Mouse (Mus musculus) c-Kit-positive CD71-positive TER-119-positive erythroid progenitor cells, embryonic 14.5 days (primary cell): ENCODE data around the gene Mroh7.
"Not testable (repeated sequence)": the region's sequence is repeated elsewhere in the genome, so short reads cannot be mapped to it uniquely, and the experiment has no call there.

Experiments used
- DNase-seq: peaks from one replicate; pipeline ENCODE4 v3.0.0-alpha.2; 2013; ENCODE audit warnings: low spot score

The Mroh7 gene

GRCm38 (mm10) chr4:106730814-106731213 lies at the start of gene Mroh7:
Gene Mroh7, minus strand, starts transcription at chr4:106730925.
- DNase-seq: no peak

- no peak for DNase-seq
Observed at GRCm38 (mm10) chr4:106780045-106780444, 49.3 kb upstream of the Mroh7 start.

DNA sequence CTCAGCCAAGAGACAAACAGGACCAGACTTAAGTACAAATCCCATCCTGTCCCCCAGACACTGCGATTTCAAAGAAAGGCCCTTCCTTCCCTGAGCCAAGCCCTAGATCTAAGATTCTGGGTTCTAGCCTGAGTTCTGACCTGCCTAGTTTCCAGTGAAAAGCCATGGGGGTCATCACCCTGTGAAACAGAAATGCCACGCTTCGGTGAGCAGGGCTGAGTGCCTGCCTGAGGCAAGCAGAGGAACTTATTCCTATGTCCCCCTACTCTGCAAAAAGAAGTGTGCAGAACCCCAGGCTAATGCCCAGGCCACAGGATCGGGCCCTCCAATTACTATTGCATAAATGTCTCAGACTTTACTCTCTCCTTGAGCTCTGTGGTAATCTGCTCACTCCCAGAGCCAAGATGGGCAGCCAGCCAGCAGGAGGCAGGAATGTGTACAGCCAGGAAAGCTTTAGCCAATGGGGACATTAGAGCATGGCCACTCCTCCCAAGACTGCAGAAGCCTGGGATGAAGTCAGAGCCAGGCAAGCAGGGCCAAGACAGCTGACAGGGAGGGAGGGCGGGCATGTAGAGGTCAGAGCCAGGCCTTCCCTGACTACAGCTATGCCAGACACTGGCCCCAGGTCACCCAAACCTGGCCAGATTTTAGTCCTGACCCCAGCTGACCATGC lies 47.5 kb upstream of the Mroh7 start:
- DNase-seq: no peak

DNA sequence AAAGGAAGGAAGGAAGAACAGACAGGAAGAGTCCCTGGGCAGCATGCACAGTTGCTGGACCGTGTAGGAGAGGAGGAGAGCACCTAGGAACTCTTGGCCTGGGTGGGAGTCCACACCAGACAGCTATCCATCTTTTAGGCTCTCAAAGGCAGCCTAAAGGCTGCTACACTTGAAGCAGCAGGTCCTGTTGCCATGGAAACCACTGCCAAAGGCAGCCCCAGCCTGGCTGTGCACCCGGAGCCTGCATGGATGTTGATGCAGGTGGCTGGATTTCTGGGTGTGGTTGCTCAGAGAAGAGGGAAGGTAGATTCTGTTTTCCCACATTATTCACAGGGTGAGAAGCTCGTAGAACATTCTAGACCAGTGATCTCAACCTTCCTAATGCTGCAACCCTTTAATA lies 46.3 kb upstream of the Mroh7 start:
- DNase-seq: no peak

DNA sequence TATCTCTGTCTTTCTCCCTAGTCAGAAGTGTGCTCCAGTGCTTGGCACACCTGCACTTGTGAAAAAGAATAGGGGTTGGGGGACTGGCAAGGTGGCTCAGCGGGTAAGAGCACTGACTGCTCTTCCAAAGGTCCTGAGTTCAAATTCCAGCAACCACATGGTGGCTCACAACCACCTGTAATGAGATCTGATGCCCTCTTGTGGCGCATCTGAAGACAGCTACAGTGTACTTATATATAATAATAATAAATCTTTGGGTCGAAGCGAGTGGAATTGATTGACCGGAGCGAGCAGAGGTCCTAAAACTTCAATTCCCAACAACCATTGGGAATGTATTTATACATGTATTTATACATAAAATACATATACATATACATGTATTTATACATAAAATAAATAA lies 45.0 kb upstream of the Mroh7 start:
- DNase-seq: not testable (repeated sequence)

DNA sequence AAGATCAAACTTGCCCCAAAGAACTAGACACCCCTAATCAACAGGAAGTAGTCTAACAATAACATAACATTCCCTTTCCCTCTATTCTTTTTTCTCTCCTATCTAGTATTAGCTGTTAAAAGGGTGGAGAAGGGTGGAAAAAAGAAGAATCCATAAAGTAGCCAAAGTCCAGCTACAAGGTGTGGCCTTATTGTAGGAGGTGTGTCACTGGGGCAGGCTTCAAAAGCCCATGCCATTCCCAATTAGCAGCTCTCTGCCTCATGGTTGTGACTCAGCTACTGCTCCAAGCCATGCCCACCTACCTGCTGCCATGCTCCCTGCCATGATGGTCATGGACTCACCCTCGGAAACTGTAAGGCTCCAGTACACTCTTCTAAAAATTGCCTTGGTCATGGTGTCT lies 41.8 kb upstream of the Mroh7 start:
- no peak for DNase-seq

GRCm38 (mm10) chr4:106769306-106769705 lies 38.6 kb upstream of the Mroh7 start:
- DNase-seq: no peak

- DNase-seq: no peak
Observed at GRCm38 (mm10) chr4:106764166-106764565, 33.4 kb upstream of the Mroh7 start.

- no peak for DNase-seq
Observed at GRCm38 (mm10) chr4:106751726-106752125, 21.0 kb upstream of the Mroh7 start.

- peak; percentile 55 for DNase-seq
Observed at GRCm38 (mm10) chr4:106749699-106750098, 19.0 kb upstream of the Mroh7 start.

DNA sequence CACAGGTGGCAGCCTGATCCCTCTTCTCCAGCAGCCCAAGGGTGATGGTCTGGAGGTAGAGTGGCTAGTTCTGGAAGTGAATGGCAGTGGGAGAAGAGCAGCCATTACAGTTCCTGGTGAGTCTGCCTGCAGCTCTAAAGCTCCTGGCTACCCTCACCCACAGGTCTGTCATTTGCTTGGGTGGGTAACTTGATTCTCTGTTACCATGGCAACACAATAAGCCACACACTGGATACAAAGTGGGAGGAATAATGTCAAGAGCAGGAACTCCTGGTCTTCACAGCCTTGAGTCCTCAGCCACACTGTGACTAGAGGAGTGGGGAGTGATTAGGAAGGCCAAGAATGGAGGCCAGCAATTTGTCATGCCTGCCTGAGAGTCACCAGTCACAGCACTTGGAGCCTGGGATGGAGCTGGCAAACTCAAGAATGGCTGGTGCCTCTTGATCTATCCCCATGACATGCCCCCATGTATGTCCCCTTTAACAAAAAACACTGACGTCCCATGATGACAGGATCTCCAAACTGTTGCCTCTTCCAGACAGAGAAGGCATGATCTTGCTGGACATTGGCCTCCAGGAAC lies 16.4 kb upstream of the Mroh7 start:
- DNase-seq: no peak

DNA sequence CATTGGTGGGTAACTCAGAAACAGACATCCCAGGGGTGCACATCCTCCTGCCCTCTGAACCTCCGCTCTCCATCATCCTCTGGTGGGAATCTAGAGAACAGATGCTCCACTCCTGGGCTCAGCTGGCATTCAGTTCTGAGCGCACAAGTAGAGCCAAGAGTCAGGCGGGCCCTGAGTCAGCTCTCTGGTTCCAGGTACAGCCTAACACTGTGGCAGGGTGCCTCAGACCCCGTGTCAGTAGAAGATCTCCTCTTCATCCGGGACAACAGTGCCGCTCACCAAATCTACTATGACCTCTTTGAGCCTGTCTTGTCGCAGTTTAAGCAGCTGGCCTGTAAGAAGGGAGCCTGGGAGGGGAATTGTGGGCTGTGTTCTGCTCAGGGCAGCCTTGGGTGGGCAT lies 15.1 kb upstream of the Mroh7 start:
- DNase-seq: no peak

DNA sequence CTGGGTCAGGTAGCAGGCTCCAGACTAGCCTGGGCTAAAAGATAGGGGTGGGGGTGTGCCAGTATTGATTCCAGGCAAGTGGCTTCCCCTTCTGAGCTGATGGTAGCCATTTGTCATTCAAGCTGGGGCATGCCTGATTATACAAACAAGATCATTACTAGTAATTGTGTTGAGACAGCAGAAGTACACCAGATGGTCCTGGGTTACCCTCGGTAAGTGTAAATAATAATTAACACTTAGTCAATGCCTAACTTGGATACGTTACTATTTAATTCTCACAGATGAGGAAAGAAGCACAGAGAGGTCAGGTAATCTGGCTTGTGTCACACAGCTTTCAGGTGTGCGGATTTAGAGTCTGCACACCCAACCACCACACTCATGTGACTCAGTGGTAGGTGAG lies 7.2 kb upstream of the Mroh7 start:
- no peak for DNase-seq

DNA sequence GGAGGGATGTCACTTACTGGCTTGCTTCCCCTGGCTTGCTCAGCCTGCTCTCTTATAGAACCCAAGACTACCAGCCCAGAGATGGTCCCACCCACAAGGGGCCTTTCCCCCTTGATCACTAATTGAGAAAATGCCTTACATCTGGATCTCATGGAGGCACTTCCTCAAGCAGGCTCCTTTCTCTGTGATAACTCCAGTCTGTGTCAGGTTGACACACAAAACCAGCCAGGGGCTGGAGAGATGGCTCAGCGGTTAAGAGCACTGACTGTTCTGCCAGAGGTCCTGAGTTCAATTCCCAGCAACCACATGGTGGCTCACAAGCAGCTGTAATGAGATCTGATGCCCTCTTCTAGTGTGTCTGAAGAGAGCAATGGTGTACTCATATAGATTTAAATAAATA lies 6.2 kb upstream of the Mroh7 start:
- not testable (repeated sequence) for DNase-seq

GRCm38 (mm10) chr4:106733636-106734035 lies 2.9 kb upstream of the Mroh7 start, which contains the start of gene Fam151a:
Gene Fam151a, plus strand, starts transcription at chr4:106733889.
- DNase-seq: no peak

DNA sequence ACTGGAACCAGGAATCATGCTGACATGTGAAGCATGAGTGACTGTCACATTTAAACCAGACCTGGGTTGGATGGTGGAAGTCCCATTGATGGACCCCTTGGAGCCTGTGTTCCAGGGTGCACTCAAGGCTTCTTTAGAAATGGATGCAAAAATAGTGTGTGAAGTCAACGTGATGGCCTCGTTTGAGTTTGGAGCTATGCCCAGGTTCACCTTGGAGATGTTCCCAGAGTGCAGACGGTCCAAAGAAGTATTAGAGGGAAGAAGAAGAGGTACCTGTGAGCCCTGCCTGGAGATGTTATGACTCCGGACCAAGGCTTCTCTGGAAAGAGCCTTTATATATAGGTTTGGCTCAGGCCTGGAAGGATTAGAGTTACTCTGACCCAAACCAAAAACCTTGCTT lies 10.1 kb downstream of the Mroh7 start:
- no peak for DNase-seq

- DNase-seq: no peak
Observed at GRCm38 (mm10) chr4:106713622-106714021, 17.1 kb downstream of the Mroh7 start.

DNA sequence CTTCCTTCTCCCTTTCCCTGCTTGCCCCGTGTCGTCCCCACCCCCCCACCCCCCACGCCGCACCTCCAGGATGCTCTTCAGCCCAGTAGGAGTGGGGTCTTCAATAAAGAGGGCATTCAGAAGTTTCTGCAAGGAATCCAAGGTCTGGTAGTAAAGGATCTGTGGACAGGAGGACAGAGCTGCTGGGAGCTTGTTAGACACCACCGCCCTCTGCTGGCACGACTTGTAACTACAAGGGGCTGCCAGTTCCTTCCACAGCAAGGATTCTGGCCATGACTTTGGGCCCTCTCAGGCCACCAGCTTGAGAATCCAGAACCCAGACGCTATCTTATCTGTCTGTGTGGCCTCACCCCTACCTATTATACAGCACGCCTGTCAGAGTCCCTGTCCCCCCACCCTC lies 22.3 kb downstream of the Mroh7 start:
- peak; percentile 63 for DNase-seq

- DNase-seq: no peak
Observed at GRCm38 (mm10) chr4:106707957-106708356, 22.8 kb downstream of the Mroh7 start.

DNA sequence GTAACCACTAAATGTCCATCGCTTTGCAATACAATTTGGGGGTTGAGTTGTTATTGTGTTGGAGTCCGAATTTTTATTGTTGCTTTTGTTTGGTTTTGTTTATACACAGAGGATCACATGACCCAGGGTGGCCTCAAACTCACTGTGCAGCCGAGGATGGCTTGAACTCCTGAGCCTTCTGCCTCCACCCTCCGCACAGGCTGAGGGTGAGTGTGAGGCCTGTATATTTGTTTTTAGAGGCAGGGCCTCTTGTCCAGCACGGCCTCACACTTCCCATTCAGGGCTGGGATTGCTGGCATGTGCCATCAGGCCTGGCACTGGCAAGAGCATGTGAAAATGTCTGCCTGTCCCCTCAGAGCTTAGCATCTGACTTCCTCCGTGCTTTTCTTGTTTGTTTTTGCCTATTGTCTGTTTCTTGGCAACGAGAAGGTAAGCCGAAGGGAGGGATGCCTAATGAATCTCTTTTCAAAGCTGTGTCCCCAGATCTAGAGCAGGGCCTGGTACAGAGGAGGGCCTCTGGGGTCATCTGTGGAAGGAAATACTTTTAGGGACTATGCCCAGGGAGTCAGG lies 25.5 kb downstream of the Mroh7 start:
- DNase-seq: no peak

- no peak for DNase-seq
Observed at GRCm38 (mm10) chr4:106704416-106704815, 26.3 kb downstream of the Mroh7 start.

DNA sequence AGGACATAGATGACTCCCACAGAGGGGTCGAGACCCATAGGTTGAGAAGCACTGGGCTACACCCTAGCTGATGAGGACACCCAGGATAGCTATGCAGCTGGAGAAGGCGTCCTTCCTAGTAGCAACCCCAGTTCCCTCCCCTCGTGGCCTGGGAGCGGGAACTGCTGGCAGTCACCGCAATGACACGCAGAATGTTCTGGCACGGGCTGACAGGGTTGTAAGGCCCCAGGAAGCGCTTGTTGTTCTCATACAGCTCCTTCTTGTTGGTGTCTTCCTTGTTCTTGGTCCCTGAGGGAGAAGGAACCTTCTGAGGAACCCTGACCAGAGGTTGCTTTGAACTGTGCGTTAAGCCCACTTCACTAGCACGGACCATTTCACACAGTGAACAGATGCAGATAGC lies 26.8 kb downstream of the Mroh7 start:
- DNase-seq: no peak

DNA sequence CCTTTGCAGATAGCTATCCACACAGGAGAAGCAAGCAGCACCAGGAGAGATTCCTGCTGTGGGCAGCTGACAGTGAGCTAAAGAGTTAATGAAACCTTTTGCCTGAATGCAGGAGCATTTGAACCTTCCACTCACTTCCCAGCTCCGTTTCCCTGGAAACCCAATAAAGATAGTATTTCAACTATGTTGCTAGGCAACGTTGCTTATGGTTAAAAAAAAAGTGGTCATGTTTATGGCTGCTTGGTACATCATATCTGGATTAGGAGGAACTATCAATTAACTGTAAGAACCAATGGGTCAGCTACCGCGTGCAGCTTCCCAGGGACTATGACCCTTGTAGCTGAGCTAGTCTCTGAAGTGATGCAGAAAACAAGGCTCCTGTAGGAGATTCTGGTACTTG lies 29.9 kb downstream of the Mroh7 start:
- DNase-seq: no peak

DNA sequence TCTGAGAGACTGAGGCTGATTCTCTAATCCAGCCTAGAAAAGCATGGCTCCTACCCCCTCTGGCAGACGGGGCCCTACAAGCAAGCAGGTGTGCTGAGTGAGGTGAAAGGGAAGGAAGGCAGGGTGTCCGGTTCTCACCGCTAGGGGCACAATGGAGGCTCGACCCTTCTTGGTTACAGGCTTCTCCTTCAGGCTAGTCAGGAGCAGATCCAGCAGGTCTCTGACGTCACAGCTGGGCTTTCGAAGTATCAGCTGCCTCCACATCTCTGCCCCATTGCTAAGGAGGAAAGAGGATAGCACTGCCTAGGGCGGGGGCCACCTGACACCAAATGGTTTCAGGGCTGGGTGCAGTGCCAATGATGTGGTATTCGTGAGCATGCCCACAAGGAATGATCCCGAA lies 30.7 kb downstream of the Mroh7 start:
- DNase-seq: no peak
